Mouse (Mus musculus): ENCODE measurements at regions not wholly inside any gene's neighbourhood (a gene's known extent, or its start where the extent isn't known, plus 50 kb on each side); places are given as distances from the start of the nearest gene placed in this dataset.

DNA sequence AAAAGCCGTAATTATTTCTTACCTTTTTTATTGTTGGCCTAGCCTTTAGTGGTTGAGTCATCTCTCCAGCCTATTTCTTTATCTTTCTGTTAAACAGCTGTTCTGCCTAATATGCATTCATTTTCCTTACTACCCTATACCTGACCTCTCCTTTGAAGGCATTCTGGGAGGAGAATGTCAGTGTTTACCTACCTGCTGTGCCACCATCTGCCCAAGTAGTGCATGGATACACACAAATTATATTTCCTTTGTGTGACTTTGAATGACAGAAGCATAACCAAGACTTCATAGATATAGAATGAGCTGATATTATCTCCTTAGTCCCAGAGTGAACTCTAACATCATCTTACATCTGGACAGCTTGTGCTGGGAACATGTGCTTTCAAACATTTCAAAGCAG lies 293.5 kb upstream of the Tom1l1 start:
- H3K4me1 ChIP-seq: no peaks in the 10 kb centered on the region
- H3K9me3 ChIP-seq (replicated peaks): no peaks in the 10 kb centered on the region
- no peak overlapping the region for H3K9ac ChIP-seq (replicated peaks)
- H3K27ac ChIP-seq (replicated peaks): no peak overlapping the region
- no peaks in the 10 kb centered on the region for H3K36me3 ChIP-seq
- no peak for ATAC-seq (ENCODE audit: low FRiP score)
- 92% methylated on average over 1 of the region's 1 CpGs for WGBS
- no peak overlapping the region for H3K4me3 ChIP-seq (replicated peaks)
- no peak overlapping the region for H3K4me2 ChIP-seq
- H3K27me3 ChIP-seq (replicated peaks): no peaks in the 10 kb centered on the region

GRCm38 (mm10) chr11:90978234-90978633 lies 290.1 kb upstream of the Tom1l1 start:
- H3K4me2 ChIP-seq: no peak overlapping the region
- H3K36me3 ChIP-seq: no peaks in the 10 kb centered on the region
- H3K27me3 ChIP-seq (replicated peaks): no peaks in the 10 kb centered on the region

GRCm38 (mm10) chr11:90941076-90941475 lies 252.9 kb upstream of the Tom1l1 start:
- Histone ChIP-seq H3K9ac (replicated peaks) (no peak overlapping the region), H3K4me2 (no peak overlapping the region), H3K36me3 (no peaks in the 10 kb centered on the region), H3K4me3 (replicated peaks) (no peak overlapping the region), H3K27me3 (replicated peaks) (no peaks in the 10 kb centered on the region), H3K27ac (replicated peaks) (no peak overlapping the region), H3K4me1 (no peaks in the 10 kb centered on the region), H3K9me3 (replicated peaks) (no peaks in the 10 kb centered on the region)
- no peak for ATAC-seq (ENCODE audit: low FRiP score)
- 82% methylated on average over 5 of the region's 5 CpGs for WGBS

More at GRCm38 (mm10) chr11:90978234-90978633, 290.1 kb upstream of the Tom1l1 start:
- H3K4me1 ChIP-seq: no peaks in the 10 kb centered on the region
- no peak overlapping the region for H3K4me3 ChIP-seq (replicated peaks)
- WGBS: 74% methylated on average over 3 of the region's 3 CpGs
- no peak for ATAC-seq (ENCODE audit: low FRiP score)
- no peak overlapping the region for H3K9ac ChIP-seq (replicated peaks)
- no peaks in the 10 kb centered on the region for H3K9me3 ChIP-seq (replicated peaks)
- no peak overlapping the region for H3K27ac ChIP-seq (replicated peaks)

GRCm38 (mm10) chr11:90925738-90926137 lies 237.6 kb upstream of the Tom1l1 start:
- ATAC-seq (ENCODE audit: low FRiP score): no peak
- Histone ChIP-seq H3K4me3 (replicated peaks) (no peak overlapping the region), H3K36me3 (no peaks in the 10 kb centered on the region)

DNA sequence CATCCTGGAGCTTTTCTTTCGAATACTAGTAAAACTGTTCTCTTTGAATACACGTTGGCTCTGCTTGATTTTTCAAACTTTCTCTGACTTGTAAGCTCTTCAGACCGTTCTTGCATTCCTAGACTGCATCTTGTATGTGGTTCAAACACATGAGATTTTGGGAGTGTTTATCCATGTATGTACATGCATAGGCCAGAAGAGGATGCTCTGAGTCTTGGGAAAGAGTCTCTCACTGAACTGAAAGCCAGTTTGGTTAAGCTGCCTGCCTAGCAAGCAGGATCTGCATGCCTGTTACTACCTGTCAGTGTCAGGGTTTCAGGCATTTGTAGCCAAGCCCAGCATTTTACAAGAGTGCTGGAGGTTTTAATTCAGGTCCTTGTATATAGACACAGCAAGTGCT lies 229.6 kb upstream of the Tom1l1 start:
- no peak for ATAC-seq (ENCODE audit: low FRiP score)
- Histone ChIP-seq H3K4me3 (replicated peaks) (no peak overlapping the region), H3K9ac (replicated peaks) (no peak overlapping the region), H3K27ac (replicated peaks) (no peak overlapping the region), H3K27me3 (replicated peaks) (no peaks in the 10 kb centered on the region), H3K4me2 (no peak overlapping the region), H3K9me3 (replicated peaks) (no peaks in the 10 kb centered on the region), H3K4me1 (no peaks in the 10 kb centered on the region), H3K36me3 (no peaks in the 10 kb centered on the region)
- WGBS: 64% methylated on average over 3 of the region's 3 CpGs

More at GRCm38 (mm10) chr11:90925738-90926137, 237.6 kb upstream of the Tom1l1 start:
- Histone ChIP-seq H3K27ac (replicated peaks) (no peak overlapping the region), H3K4me1 (no peaks in the 10 kb centered on the region), H3K9ac (replicated peaks) (no peak overlapping the region), H3K9me3 (replicated peaks) (no peaks in the 10 kb centered on the region), H3K4me2 (no peak overlapping the region), H3K27me3 (replicated peaks) (no peaks in the 10 kb centered on the region)

DNA sequence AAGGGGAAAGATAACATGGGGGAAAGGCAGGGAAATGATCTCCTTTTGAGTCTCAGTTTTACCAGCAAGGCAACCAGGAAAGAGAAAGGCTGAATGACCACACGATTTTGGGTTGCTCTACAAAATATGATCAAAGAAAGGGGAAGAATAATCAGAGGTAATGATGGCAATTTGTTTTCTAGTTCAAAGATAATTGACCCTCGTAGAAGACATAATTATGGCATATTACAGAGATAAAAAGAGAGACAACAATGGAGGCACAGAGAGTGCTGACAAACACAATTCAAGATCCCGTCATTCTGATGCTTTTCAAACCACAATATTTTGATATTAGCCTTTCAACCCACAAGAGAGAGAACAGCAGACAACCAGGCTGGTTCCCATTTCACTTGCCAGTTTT lies 206.1 kb upstream of the Tom1l1 start:
- Histone ChIP-seq H3K4me1 (no peaks in the 10 kb centered on the region), H3K9ac (replicated peaks) (no peak overlapping the region), H3K9me3 (replicated peaks) (no peaks in the 10 kb centered on the region), H3K4me3 (replicated peaks) (no peak overlapping the region), H3K4me2 (no peak overlapping the region), H3K27ac (replicated peaks) (no peak overlapping the region), H3K36me3 (no peaks in the 10 kb centered on the region), H3K27me3 (replicated peaks) (no peaks in the 10 kb centered on the region)
- WGBS: 59% methylated on average over 3 of the region's 3 CpGs
- no peak for ATAC-seq (ENCODE audit: low FRiP score)

DNA sequence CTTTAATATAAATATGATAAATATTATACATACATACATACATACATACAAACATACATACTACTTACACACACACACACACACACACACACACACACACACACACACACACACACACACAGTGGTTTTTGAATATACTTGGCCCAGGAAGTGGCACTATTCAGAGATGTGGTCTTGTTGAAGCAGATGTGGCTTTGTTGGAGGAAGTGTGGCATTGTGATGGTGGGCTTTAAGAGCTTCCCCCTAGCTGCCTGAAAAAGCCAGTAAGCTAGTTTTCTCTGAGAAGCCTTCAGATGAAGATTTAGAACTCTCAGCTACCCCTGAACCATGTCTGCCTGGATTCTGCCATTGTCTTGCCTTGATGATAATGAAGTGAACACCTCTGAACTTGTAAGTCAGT lies 185.0 kb upstream of the Tom1l1 start:
- no peak overlapping the region for H3K4me3 ChIP-seq (replicated peaks)

GRCm38 (mm10) chr11:90871686-90872085 lies 183.5 kb upstream of the Tom1l1 start:
- H3K36me3 ChIP-seq: no peaks in the 10 kb centered on the region
- H3K27me3 ChIP-seq (replicated peaks): no peaks in the 10 kb centered on the region
- H3K27ac ChIP-seq (replicated peaks): no peak overlapping the region
- no peak overlapping the region for H3K4me3 ChIP-seq (replicated peaks)
- 73% methylated on average over 2 of the region's 2 CpGs for WGBS
- no peaks in the 10 kb centered on the region for H3K4me1 ChIP-seq
- H3K9ac ChIP-seq (replicated peaks): no peak overlapping the region
- no peak for ATAC-seq (ENCODE audit: low FRiP score)
- no peak overlapping the region for H3K4me2 ChIP-seq
- H3K9me3 ChIP-seq (replicated peaks): no peaks in the 10 kb centered on the region

More for the DNA sequence above, 185.0 kb upstream of the Tom1l1 start:
- Histone ChIP-seq H3K27ac (replicated peaks) (no peak overlapping the region), H3K9ac (replicated peaks) (no peak overlapping the region), H3K4me1 (no peaks in the 10 kb centered on the region), H3K9me3 (replicated peaks) (no peaks in the 10 kb centered on the region), H3K27me3 (replicated peaks) (no peaks in the 10 kb centered on the region), H3K36me3 (no peaks in the 10 kb centered on the region), H3K4me2 (no peak overlapping the region)
- no peak for ATAC-seq (ENCODE audit: low FRiP score)

DNA sequence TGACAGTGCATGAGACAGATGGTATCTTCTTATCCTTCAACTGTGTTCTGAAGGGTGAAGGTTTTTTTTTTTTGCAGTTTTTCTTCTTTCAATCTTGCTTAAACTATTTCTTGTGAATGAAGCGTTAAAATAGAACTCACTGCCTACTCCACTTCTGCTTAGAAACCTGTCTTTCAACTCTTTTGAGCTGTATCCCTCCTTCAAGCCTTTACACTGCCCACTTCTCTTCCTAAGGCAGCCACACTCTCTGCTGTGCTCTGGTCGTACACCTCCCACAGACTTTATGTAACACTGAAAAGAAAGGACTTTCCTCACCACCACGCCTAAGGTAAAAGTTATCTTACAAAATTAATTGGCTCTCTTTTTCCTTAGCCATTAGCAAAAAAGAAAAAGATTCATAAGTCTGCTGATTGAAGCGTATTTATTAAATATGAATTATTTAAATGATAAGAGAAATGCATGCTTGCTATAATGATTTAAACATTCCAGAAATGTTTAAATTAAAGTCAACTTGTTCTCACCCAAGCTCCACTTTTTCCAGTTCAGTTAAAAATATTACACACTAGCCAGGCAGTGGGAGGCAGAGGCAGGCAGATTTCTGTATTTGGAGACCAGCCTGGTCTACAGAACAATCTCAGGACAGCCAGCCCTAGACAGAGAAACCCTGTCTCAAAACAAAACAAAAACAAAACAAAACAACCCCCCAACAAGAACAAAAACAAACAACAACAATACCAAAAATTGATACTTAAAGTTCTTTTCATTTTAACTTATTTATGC lies 176.0 kb upstream of the Tom1l1 start:
- H3K4me1 ChIP-seq: no peaks in the 10 kb centered on the region
- H3K9me3 ChIP-seq (replicated peaks): no peaks in the 10 kb centered on the region
- H3K27me3 ChIP-seq (replicated peaks): no peaks in the 10 kb centered on the region
- no peak overlapping the region for H3K4me3 ChIP-seq (replicated peaks)
- H3K27ac ChIP-seq (replicated peaks): no peak overlapping the region
- WGBS: 89% methylated on average over 4 of the region's 4 CpGs
- no peak overlapping the region for H3K4me2 ChIP-seq
- H3K36me3 ChIP-seq: no peaks in the 10 kb centered on the region
- no peak for ATAC-seq (ENCODE audit: low FRiP score)
- H3K9ac ChIP-seq (replicated peaks): no peak overlapping the region

DNA sequence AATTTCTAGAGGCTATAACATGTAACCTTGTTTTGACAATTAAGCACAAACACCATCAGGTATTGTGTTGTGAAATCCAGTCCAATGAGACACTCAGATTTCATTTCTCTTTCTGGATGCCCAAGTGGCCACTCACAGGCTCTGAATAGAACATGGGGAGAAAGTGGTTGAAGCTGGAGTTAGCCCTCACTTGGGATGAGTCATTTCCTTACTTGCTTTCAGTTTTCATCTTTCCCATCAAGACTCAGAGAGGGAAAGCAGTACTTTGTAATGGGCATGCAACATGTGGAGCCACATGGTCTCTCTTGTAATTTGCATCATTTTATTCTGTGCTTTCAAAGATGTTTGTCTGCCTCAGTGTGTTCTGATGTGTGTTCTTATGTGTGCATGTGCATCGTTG lies 167.6 kb upstream of the Tom1l1 start:
- no peak overlapping the region for H3K4me2 ChIP-seq
- no peak for ATAC-seq (ENCODE audit: low FRiP score)
- WGBS: 83% methylated on average over 1 of the region's 1 CpGs
- H3K27ac ChIP-seq (replicated peaks): no peak overlapping the region
- no peak overlapping the region for H3K9ac ChIP-seq (replicated peaks)
- no peaks in the 10 kb centered on the region for H3K27me3 ChIP-seq (replicated peaks)
- no peaks in the 10 kb centered on the region for H3K4me1 ChIP-seq
- H3K36me3 ChIP-seq: no peaks in the 10 kb centered on the region
- no peak overlapping the region for H3K4me3 ChIP-seq (replicated peaks)
- no peaks in the 10 kb centered on the region for H3K9me3 ChIP-seq (replicated peaks)

- 48% methylated on average over 3 of the region's 3 CpGs for WGBS
- Histone ChIP-seq H3K9me3 (replicated peaks) (no peaks in the 10 kb centered on the region), H3K27me3 (replicated peaks) (no peaks in the 10 kb centered on the region), H3K4me2 (no peak overlapping the region), H3K9ac (replicated peaks) (no peak overlapping the region), H3K36me3 (no peaks in the 10 kb centered on the region), H3K4me1 (no peaks in the 10 kb centered on the region), H3K4me3 (replicated peaks) (no peak overlapping the region), H3K27ac (replicated peaks) (no peak overlapping the region)
- no peak for ATAC-seq (ENCODE audit: low FRiP score)
These were observed 167.2 kb upstream of the Tom1l1 start for GRCm38 (mm10) chr11:90855324-90855723.

GRCm38 (mm10) chr11:90851221-90851620 lies 163.1 kb upstream of the Tom1l1 start:
- H3K4me2 ChIP-seq: no peak overlapping the region

More at GRCm38 (mm10) chr11:90851221-90851620, 163.1 kb upstream of the Tom1l1 start:
- no peaks in the 10 kb centered on the region for H3K27me3 ChIP-seq (replicated peaks)
- no peaks in the 10 kb centered on the region for H3K9me3 ChIP-seq (replicated peaks)
- H3K36me3 ChIP-seq: no peaks in the 10 kb centered on the region
- no peaks in the 10 kb centered on the region for H3K4me1 ChIP-seq
- H3K27ac ChIP-seq (replicated peaks): no peak overlapping the region
- ATAC-seq (ENCODE audit: low FRiP score): no peak
- H3K9ac ChIP-seq (replicated peaks): no peak overlapping the region
- no peak overlapping the region for H3K4me3 ChIP-seq (replicated peaks)

All from neural tube, embryonic 15.5 days (tissue).